Mouse (Mus musculus): ENCODE data around the gene Slc5a5.

- TF ChIP-seq ETS1 (conservative IDR thresholded peaks at IDR 0.05; ENCODE audit: low read depth, low read length): no peak
- no peak for TF ChIP-seq CTCF (conservative IDR thresholded peaks at IDR 0.05 in 1 of 2, IDR thresholded peaks at IDR 0.05 in 1 of 2; ENCODE audit: low read depth in 2 of 2, low read length in 2 of 2)
- no peak for TF ChIP-seq RCOR1 (conservative IDR thresholded peaks at IDR 0.05; ENCODE audit: low read depth, low read length)
Observed at GRCm38 (mm10) chr8:70874441-70874840, 18.1 kb downstream of the Slc5a5 start.
